Mouse (Mus musculus) 3134 (cell line): Measurements from ENCODE around the gene Rsph14.
A peak's percentile ranks its signal among the peaks of the same experiment; 100 is the strongest.

Experiments used
- DNase-seq: peaks from one replicate; pipeline ENCODE4 v3.0.0-alpha.2; 2011; ENCODE audit warnings: low spot score; ENCODE audit not compliant: insufficient read length; ENCODE audit errors: extremely low read depth

Gene Rsph14

DNA sequence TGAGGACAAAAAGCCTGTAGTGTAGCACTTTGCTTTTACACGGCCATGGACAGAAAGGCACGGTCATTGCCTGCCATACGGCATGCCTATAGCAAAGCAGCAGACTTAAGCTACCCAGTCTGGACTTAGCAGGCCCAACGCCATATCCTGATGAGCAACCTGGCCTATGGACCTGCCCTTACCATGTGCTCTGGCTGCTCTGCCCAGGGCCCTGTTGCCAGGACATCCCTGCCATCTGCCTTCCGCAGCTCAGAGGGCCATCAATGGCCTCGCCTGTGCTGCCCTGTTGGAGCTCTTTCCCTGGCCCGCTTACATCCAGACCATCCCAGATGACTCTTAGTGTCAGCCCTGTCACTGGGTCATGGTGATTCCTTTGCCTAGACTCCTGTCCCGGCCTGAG, 31.0 kb downstream of the Rsph14 start:
- DNase-seq = no peak

DNA sequence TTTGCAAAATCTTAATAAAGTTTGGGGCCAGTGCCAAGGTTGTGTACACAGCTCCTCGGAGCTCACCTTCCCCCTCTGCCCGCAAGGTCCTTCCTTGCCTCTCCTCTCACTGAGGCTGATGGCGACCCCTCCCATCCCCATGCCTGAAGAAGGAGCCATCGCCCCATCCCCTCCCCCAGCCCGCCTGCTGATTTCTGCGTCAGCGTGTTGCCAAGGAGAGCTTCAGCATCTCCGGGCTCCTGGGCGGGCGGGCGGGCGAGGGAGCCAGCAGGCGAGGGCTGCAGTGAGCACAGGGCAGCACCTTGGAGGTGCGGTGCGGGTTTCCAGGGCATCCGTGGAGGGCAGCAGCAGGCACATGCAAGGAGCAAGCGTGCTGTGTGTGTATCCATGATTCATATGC, 37.0 kb downstream of the Rsph14 start:
- DNase-seq = no peak

DNA sequence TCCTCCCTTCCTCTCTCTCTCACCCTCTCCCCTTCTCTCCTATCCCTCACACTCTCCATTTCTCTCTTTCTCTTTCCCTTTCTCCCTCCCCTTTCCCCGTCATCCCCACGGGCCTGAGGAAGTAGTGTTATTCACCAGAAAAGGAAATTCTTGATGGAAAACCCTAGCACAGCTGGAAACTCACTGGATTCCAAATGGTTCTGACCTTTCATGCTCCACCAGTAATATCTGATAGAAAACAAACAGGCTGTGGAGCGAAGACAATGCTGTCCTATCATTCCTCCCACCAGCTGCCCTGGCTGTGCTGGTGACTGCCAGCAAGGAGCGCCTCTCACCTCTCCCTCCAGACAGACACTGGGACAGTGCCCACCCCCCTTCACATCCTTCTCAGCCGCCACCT, 37.5 kb downstream of the Rsph14 start:
- no peak for DNase-seq

- DNase-seq = no peak
Observed at GRCm38 (mm10) chr10:74990584-74991322, 41.6 kb downstream of the Rsph14 start.

- DNase-seq = no peak
Observed at GRCm38 (mm10) chr10:74989814-74990213, 42.6 kb downstream of the Rsph14 start.

- no peak for DNase-seq
Observed at GRCm38 (mm10) chr10:74987698-74988470, 44.5 kb downstream of the Rsph14 start.

- no peak for DNase-seq
Observed at GRCm38 (mm10) chr10:74983176-74983575, 49.2 kb downstream of the Rsph14 start.

- no peak for DNase-seq
Observed at GRCm38 (mm10) chr10:74981159-74981558, 51.2 kb downstream of the Rsph14 start.

GRCm38 (mm10) chr10:74978056-74978455, 54.3 kb downstream of the Rsph14 start:
- DNase-seq = no peak

DNA sequence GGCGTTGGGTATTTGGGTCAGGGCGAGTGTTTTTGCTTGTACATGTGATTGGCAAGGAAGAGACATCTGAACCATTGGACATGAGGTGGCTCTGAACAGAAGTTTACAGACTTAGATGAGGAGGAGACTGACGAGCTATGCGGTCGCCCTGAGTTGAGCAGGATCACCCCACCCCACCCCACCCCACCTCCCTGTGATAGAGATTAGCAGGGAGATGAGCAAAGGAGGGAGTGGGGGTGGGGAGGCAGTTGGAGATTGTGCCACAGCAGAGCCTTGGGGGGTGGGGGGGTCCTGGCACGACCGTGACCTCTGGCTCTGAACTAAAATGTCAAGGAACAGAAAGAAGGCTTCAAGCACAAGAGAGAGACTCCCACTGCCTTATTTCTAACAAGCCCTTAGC, 56.0 kb downstream of the Rsph14 start:
- DNase-seq = no peak

GRCm38 (mm10) chr10:74975626-74976025, 56.8 kb downstream of the Rsph14 start:
- no peak for DNase-seq

DNA sequence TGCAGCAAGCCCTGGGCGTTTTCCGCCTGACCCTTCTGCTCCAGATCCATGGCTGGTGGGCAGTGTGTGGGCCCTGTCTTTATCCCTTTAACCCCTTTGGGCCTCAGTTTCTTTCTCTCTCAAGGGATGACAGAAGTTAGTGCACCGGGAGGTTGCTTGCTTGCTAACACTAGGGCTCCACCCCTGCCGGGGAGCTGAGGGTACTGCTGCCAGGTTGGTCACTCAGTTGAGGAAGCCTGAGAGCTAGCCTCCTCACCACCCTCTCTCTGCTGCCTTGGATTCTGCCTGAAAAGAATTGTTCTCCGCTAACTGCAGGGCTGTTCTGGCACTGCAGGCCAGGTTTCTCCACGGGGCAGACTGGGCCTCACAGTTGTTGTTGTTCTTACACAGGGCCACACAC, 59.4 kb downstream of the Rsph14 start:
- DNase-seq = no peak

GRCm38 (mm10) chr10:74969266-74969665, 63.1 kb downstream of the Rsph14 start:
- no peak for DNase-seq

- no peak for DNase-seq
Observed at GRCm38 (mm10) chr10:74967651-74968267, 64.6 kb downstream of the Rsph14 start.

DNA sequence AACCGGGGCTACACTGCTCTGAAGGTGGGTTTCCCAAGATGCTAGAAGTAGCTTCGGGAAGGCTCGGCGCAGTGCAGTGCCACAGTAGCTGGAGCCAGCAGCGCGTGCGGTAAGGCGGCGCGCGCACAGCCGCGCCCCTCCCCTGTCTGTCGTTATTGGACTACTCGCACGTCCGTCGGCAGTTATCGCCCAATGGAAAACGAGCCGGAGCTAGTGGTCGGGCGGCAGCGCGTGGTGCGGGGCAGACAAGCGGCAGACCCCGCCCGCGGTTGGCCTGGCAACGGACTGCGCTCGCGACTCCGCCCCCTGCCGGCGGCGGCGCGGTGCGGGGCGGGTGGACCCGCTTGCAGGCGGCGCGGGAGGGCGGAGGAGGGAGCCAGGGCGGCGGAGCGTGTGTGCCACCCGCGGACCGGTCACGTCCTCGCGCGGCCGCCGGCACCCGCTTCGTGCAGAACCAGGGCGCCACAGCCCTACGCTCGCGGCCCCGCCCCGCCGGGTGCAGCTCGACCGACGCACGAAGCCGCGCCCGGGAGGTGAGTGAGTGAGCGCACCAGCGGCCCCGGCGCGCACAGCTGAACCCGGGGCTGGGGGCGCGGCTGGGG, 65.4 kb downstream of the Rsph14 start, which contains the start of gene Gnaz:
TSS of gene Gnaz (plus strand) at position 328 of the 602 bp plus-strand sequence.
- peak; percentile 88 for DNase-seq

DNA sequence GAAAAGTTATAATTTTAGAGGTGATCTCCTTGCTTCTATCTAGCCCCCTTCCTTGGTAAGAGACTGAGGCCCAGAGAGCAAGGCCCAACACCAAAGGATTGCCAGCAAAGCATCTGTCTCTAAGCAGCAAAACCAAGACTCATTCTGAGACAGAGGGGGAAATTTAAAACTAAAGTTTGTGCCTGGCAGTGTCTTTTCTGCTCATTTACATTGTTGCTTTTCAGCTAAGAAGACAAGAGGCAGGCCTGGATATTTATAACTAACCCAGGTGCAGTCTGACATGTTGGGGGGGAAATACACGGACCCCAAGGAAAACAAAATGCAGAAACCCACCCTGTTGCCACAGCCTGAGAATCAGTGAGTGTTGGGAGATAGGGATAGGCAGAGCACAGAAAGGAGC, 68.0 kb downstream of the Rsph14 start:
- no peak for DNase-seq

GRCm38 (mm10) chr10:74952830-74953443, 79.4 kb downstream of the Rsph14 start:
- DNase-seq = no peak

DNA sequence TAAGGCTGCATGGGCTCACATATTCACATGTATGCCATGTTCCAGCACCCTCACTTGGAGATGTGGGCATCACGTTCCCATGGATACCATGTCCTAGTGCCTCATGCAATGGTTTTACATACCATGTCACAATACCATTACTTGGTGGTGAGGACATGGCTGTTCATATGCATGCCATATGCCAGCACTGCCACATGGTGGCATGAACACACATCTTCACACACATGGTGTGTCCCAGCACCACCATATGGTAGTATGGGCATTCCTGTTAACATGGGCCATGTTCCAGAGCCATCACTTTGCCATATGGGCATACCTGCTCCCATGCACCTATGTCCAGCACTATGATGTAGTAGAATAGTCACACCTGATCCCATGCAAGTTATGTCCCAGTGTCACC, 91.6 kb downstream of the Rsph14 start:
- DNase-seq = no peak

DNA sequence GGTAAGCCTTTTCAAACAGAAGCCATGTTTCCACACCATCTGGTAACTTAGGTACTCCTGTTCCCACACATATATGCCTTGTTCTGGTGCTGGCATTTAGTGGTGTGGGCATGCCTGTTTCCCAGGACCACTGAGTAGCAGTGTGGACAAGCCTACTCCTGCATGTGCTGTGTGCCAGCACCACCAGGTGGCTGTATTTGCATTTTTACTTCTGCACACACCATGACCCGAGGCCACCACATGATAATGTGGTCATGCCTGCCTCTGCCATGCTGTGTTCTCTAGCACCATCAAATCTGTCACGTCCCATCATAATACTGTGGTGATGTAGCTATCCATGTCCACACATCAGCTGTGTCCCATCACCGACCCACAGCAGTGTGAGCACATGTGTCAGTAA, 93.1 kb downstream of the Rsph14 start:
- no peak for DNase-seq

- no peak for DNase-seq
Observed at GRCm38 (mm10) chr10:74938410-74938809, 94.0 kb downstream of the Rsph14 start.
